Mouse (Mus musculus) C2C12 (cell line): ENCODE measurements around the gene Dgcr2. TPM values are rescaled to one million over a fixed set of nuclear protein-coding genes. Genes with fewer than 3 reads are reported as not detected.
A peak's percentile ranks its signal among the peaks of the same experiment; 100 is the strongest.

Source experiments
- H3K27me3 ChIP-seq: one replicate; pipeline ENCODE4 v1.6.1; 2011; ENCODE audit not compliant: control insufficient read depth, insufficient read depth, insufficient read length
- H3K36me3 ChIP-seq: one replicate; pipeline ENCODE4 v1.6.1; 2011; ENCODE audit not compliant: control insufficient read depth, insufficient read depth
- H3K4me3 ChIP-seq: one replicate; pipeline ENCODE4 v1.5.1; 2011; ENCODE audit warnings: mild to moderate bottlenecking, control low read depth; ENCODE audit not compliant: poor library complexity, insufficient read depth, severe bottlenecking
- H3K79me2 ChIP-seq: one replicate; pipeline ENCODE4 v1.6.1; 2011; ENCODE audit not compliant: control insufficient read depth, insufficient read depth
- H3K79me3 ChIP-seq: one replicate; pipeline ENCODE4 v1.6.1; 2011; ENCODE audit warnings: low read depth, control low read depth
- H3ac ChIP-seq: one replicate; pipeline ENCODE3; 2011; ENCODE audit warnings: low read depth; ENCODE audit not compliant: control insufficient read depth, insufficient read length
- CEBPB ChIP-seq: IDR thresholded peaks from one replicate; pipeline ENCODE4 v1.6.1; 2011; ENCODE audit warnings: low read depth, mild to moderate bottlenecking, control low read depth, moderate library complexity
- CTCF ChIP-seq: IDR thresholded peaks from one replicate; pipeline ENCODE4 v1.5.1; 2011; ENCODE audit not compliant: control insufficient read depth, insufficient read depth, insufficient read length
- FOSL1 ChIP-seq: IDR thresholded peaks from one replicate; pipeline ENCODE4 v1.8.0; 2011; ENCODE audit warnings: mild to moderate bottlenecking, low read length; ENCODE audit not compliant: poor library complexity, insufficient read depth, severe bottlenecking
- MAX ChIP-seq: IDR thresholded peaks from one replicate; pipeline ENCODE4 v1.6.1; 2011; ENCODE audit warnings: mild to moderate bottlenecking, control low read depth
- MYOD1 ChIP-seq: IDR thresholded peaks from one replicate; pipeline ENCODE4 v1.6.1; 2011; ENCODE audit warnings: low read depth; ENCODE audit not compliant: control insufficient read depth, insufficient read length
- MYOG ChIP-seq: IDR thresholded peaks from one replicate; pipeline ENCODE4 v1.6.1; 2011; ENCODE audit not compliant: control insufficient read depth, insufficient read length; ENCODE audit errors: extremely low read depth
- USF1 ChIP-seq: IDR thresholded peaks from one replicate; pipeline ENCODE4 v1.6.1; 2011; ENCODE audit warnings: low read depth, mild to moderate bottlenecking, control low read depth, moderate library complexity
- polyA plus RNA-seq: library from polyadenylated mRNA; unstranded; fragments of >200 nt; fragmentation: generic; extraction: Trizol; gene quantifications from one replicate; pipeline ENCODE4 v1.2.1, GENCODE M21; 2012; ENCODE audit warnings: missing spikeins

The Dgcr2 gene
- polyA plus RNA-seq, 1 experiment: 41.9 TPM

- Histone ChIP-seq H3K4me3 (no peak overlapping the region), H3K79me3 (no peaks in the 10 kb centered on the region), H3ac (no peak overlapping the region), H3K79me2 (no peaks in the 10 kb centered on the region), H3K27me3 (peaks cover 25% of the 10 kb centered on the region), H3K36me3 (peaks cover 8% of the 10 kb centered on the region)
- TF ChIP-seq MYOG (no peak), CEBPB (no peak), FOSL1 (no peak), CTCF (no peak), MAX (no peak), MYOD1 (no peak), USF1 (no peak)
These were observed 30.8 kb upstream of the Dgcr2 start for GRCm38 (mm10) chr16:17929211-17929610.

GRCm38 (mm10) chr16:17928627-17929104, 30.3 kb upstream of the Dgcr2 start:
- Histone ChIP-seq H3K36me3 (peaks cover 8% of the 10 kb centered on the region), H3K79me2 (no peaks in the 10 kb centered on the region), H3K27me3 (peaks cover 20% of the 10 kb centered on the region), H3K4me3 (peak overlapping the region; percentile 66), H3ac (no peak overlapping the region), H3K79me3 (no peaks in the 10 kb centered on the region)
- TF ChIP-seq CTCF: no peak
- no peak for TF ChIP-seq USF1
- TF ChIP-seq CEBPB: peak; percentile 18

GRCm38 (mm10) chr16:17928087-17928580, 29.8 kb upstream of the Dgcr2 start, which contains the start of gene Slc25a1:
Gene Slc25a1 (minus strand): TSS chr16:17928219.
- Histone ChIP-seq H3ac (peak within 1 kb of the TSS; percentile 59), H3K79me3 (no peaks in the 10 kb centered on the region), H3K27me3 (peaks cover 14% of the 10 kb centered on the region), H3K79me2 (no peaks in the 10 kb centered on the region), H3K4me3 (peak within 1 kb of the TSS; percentile 66), H3K36me3 (peaks cover 8% of the 10 kb centered on the region)
- TF ChIP-seq MAX: peak; percentile 86
- no peak for TF ChIP-seq MYOG

GRCm38 (mm10) chr16:17927351-17928082, 29.2 kb upstream of the Dgcr2 start:
- H3K36me3 ChIP-seq: peaks cover 8% of the 10 kb centered on the region
- H3K27me3 ChIP-seq: peaks cover 12% of the 10 kb centered on the region
- peak overlapping the region; percentile 59 for H3ac ChIP-seq
- peaks cover 2% of the 10 kb centered on the region for H3K79me3 ChIP-seq
- peaks cover 2% of the 10 kb centered on the region for H3K79me2 ChIP-seq
- peak overlapping the region; percentile 66 for H3K4me3 ChIP-seq
- TF ChIP-seq MYOG (no peak), USF1 (no peak), FOSL1 (no peak), MYOD1 (no peak), MAX (no peak), CEBPB (no peak), CTCF (no peak)

GRCm38 (mm10) chr16:17922163-17922538, 23.8 kb upstream of the Dgcr2 start:
- H3K79me3 ChIP-seq: peaks cover 6% of the 10 kb centered on the region
- H3K27me3 ChIP-seq: no peaks in the 10 kb centered on the region
- no peak for TF ChIP-seq FOSL1
- no peak for TF ChIP-seq MYOG
- no peak for TF ChIP-seq MAX
- no peak for TF ChIP-seq CTCF
- TF ChIP-seq USF1: no peak
- no peak for TF ChIP-seq MYOD1
- TF ChIP-seq CEBPB: no peak
- H3K4me3 ChIP-seq: peak overlapping the region; percentile 77
- peak overlapping the region; percentile 70 for H3ac ChIP-seq
- peaks cover 8% of the 10 kb centered on the region for H3K36me3 ChIP-seq
- H3K79me2 ChIP-seq: peaks cover 8% of the 10 kb centered on the region

- Histone ChIP-seq H3K79me2 (peaks cover 8% of the 10 kb centered on the region), H3K4me3 (peak overlapping the region; percentile 77), H3K79me3 (peaks cover 6% of the 10 kb centered on the region), H3K36me3 (peaks cover 8% of the 10 kb centered on the region), H3K27me3 (peaks cover 4% of the 10 kb centered on the region), H3ac (peak overlapping the region; percentile 70)
- peak; percentile 26 for TF ChIP-seq CTCF
- TF ChIP-seq CEBPB: no peak
- TF ChIP-seq FOSL1: no peak
- no peak for TF ChIP-seq MYOG
- peak; percentile 1 for TF ChIP-seq USF1
- TF ChIP-seq MAX: no peak
- no peak for TF ChIP-seq MYOD1
These were observed 23.2 kb upstream of the Dgcr2 start for GRCm38 (mm10) chr16:17921325-17922162.
